Mouse (Mus musculus) ovary, adult 18-20 months (tissue): Measurements from ENCODE around the gene Insl3.
"Not testable (repeated sequence)": the region's sequence is repeated elsewhere in the genome, so short reads cannot be mapped to it uniquely, and the experiment has no call there.

Experiments used
- DNase-seq: peaks from one replicate; pipeline ENCODE4 v3.0.0; 2022; ENCODE audit warnings: low spot score, mixed read lengths

Gene Insl3

DNA sequence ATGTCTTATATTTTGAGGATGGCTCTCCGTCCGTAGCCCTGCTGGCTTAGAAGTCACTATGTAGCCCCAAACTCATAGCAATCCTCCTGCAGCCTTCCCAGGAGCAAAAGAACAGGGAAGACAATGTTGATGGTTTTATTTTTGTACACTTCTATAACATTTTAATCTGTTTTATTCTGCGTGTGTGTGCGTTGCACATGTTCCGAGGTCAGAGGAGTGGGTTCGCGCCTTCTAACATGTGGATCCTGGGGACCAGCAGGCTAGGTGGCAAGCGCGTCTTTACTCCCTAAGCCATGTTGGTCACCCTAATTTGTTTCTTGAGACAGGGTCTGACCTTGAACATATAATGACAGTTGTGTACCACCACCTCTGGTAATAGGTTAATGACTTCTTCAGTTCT, 12.2 kb upstream of the Insl3 start:
- no peak for DNase-seq

DNA sequence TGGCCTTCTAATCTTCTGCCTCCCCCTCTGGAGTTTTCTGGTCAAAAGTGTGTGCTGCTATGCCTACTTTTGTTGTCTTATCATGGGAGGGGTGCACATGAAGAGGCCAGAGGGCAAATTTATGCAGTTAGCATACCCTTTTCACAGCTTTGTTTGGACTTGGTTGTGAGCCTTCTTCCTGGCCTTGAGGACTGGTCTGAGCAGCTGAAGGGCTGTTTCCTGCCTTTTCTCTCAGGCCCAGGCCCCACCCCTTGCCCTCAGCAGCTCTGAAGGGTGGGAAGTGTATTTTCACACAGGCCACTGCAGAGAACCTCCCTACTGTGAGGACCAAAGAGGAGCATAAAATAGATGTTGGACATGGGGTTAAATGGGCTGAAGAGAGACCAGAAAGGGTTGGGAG, 11.5 kb upstream of the Insl3 start:
- no peak for DNase-seq

DNA sequence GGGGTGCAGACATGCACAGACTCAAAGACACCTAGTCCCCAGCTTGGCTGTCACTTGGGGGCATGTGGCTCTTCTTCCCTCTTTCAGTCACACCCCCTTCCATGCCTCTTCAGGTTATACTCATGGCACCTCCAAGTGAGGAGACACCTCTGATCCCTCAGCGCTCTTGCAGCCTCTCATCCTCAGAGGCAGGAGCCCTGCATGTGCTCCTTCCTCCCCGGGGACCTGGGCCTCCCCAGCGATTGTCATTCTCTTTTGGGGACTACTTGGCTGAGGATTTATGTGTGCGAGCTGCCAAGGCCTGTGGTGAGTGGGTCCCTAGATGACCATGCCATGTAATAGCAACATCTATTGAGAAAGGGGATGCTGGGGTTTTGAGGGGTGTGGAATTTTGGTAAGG, 10.8 kb upstream of the Insl3 start:
- no peak for DNase-seq

DNA sequence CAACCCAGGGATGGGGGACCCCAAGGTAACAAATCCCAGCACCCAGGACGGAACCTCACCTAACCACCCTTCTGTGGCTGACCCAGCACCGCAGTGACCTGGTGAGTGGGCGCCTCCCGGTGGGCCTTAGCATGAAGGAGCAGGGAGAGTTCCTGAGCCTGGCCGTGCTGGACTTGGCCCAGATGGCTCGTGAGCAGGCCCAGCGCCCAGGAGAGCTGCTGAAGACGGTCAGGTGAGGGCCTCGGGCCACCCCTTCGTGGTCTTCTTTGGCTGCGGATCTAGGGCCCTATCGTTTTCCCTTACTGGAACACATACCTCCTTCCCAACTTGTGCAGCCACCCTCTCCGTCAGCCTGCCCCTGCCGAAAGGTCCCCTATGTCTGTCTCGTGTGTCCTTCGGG, 9.9 kb upstream of the Insl3 start:
- no peak for DNase-seq

DNA sequence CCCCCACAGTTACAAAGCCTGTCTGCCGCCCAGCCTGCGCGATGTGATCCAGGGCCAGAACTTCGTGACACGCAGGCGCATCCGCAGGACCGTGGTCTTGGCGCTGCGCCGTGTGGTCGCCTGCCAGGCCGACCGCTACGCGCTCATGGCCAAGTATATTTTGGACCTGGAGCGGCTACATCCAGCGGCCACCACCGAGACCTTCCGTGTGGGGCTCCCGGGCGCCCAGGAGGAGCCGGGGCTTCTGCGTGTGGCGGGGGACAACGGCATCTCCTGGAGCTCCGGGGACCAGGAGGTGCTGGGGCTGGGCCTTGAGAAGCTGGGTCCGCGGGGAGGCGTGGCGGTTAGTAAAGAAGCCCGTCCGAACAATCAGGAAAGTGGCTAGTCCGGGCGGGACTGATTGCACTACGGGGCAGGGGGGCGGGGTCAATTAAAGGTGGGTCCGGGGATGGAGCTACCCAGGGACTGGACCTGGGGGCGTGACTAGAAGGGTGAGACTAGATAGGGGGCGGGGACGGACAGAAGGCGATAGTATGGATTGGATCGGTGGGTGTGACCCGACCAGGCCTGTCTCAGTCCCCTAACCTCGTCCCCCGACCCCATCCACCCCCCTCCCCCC, 9.4 kb upstream of the Insl3 start:
- no peak for DNase-seq

DNA sequence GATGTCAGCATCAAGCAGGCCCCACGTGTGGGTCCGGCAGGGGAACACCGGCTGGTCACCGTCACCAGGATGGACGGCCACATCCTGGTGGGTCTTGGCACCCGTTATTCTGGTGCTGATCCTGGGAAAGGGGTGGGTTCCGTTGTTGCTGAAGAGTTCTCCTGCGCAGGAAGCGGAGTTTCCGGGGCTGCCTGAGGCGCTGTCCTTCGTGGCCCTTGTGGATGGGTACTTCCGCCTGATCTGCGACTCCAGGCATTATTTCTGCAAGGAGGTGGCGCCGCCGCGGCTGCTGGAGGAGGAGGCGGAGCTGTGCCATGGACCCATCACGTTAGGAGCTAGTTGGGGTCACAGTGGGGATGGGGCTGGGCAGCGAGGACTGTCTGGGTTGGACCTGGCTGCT, 8.5 kb upstream of the Insl3 start:
- no peak for DNase-seq

DNA sequence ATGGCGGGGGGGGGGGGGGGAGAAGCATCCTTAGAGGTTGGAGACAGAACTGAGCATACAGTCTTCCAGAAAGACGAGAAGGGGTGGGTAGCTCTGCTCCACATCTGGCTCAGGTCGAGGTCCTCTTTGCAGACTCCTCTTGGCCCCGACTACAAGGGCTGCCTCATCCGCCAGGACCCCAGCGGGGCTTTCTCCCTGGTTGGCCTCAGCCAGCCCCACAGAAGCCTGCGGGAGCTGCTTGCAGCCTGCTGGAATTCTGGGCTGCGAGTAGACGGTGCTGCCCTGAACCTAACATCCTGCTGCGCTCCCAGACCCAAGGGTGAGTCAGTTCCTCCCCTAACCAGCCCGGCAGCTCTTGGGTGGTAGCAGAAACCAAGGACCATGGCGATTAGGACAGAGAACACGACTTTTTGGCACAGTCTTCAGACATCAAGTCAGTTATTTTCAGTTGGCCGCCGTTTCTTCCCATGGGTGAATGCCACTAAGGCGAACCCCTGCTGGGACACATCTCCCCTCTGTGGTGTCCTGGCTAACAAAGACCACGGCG, 7.6 kb upstream of the Insl3 start:
- no peak for DNase-seq

DNA sequence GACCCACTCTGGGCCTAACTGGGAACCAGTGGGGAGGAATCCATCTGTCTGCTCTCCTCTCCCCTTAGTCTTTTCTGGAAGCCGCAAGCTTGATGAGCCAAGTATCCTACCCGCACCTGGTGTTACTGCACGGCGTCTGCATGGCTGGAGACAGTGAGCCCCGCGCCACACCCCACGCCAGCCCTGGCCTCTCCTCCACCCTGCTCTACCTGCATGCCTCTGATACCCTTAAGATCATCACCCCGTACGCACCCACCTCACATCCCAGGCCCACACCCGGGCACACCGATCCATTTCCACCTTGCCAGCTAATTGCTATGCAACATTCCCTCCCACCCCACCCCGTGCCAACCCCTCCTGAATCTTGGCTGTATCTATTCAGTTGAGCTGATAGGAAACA, 6.2 kb upstream of the Insl3 start:
- no peak for DNase-seq

DNA sequence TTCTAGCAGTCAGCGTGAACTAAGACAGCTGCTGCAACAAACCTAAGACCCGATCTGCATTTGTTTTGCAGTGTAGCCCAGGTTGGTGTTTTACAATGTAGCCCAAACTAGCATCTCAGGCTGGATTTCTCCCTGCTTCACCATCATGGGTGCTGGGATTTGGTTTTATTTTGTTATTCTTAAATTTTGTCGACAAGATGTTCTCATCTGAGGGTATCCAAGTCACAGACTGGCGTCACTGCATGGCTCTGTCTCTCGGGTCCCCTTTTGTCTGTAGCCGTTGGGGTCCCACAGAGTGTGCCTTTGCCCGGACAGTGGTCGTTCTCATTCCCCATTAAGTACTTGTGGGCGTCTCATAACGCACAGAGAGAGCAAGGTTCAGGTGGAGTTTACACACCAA, 4.3 kb upstream of the Insl3 start:
- no peak for DNase-seq

DNA sequence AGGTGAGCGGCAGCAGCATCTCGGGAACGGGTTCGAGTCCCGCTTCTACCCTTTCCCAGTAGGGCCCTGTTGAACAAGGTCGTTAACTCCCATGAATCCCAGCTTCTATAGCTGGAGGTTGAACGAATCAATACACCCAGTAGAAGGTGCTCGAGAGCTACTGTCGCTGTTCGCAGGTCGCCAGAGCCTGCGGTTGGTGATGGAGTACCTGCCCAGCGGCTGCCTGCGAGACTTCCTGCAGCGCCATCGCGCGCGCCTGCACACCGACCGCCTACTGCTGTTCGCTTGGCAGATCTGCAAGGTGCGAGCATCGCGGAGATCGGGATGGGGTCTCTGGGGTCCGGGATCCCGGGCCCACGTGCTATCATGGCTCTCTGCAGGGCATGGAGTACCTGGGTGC, 3.4 kb upstream of the Insl3 start:
- no peak for DNase-seq

DNA sequence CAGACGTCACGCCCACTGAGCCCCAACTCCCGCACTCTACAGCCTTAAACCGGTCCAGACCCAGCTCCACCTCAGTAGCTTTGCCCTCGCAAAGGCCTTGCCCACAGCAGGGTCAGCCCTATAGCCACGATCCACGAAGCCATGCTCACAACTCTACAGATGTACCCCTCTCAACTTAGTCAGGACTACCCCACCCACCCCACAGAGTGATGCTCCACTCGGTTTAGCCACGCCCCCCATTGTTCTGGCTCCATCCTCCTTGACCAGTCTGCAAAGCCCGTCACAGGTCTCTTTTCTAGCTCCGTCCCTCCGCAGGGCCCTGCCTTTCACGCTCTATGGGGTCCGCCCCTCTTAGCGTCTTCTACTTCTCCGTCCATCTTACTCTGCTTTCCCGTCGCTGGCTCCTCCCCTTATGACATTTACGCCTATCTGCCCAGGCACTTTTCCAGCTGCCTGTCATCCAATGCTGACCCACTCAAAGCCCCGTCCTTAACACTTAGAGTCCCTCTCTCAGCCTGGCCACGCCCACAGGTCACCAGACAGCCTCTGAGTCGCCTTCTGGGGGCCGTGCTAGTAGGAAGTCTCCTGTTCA, 2.8 kb upstream of the Insl3 start:
- no peak for DNase-seq

DNA sequence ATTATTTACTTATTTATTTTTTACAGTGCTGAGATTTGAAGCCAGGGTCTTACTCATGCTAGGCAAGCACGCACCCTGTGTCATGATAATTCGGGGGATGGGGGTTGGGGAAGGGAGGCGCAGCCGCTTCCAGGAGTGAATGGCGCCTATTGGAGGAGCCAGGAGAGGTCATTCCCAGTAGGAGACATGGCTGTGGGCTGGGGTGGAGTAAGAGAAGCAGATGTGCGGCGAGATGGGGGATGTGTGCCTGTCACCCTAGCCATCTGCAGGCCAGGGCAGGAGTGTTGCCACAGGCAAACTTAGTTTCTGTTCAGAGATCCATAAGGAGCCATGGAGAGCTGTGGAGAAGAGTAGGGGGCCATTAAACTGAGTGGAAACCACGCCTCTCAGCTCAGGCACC, 1.4 kb upstream of the Insl3 start:
- no peak for DNase-seq

DNA sequence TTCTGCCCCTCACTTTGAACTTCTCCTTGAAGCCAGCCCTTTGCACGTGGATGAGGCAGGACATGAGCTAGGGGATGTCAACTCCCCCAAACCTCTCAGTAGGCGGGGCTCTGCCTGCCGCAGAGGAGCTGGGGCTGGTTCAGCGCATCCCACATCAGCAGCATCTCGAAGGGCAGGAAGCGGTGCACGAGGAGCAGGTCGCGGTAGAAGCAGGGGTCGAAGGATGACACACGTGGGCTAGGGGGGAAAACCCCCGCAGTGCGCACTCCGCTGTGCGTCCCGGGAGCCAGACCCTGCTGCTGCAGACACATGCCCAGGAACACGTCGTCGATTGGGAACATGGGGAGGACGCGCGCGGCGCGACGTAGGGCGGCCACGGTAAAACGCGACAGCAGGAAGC, 3.5 kb downstream of the Insl3 start:
- DNase-seq: no peak

DNA sequence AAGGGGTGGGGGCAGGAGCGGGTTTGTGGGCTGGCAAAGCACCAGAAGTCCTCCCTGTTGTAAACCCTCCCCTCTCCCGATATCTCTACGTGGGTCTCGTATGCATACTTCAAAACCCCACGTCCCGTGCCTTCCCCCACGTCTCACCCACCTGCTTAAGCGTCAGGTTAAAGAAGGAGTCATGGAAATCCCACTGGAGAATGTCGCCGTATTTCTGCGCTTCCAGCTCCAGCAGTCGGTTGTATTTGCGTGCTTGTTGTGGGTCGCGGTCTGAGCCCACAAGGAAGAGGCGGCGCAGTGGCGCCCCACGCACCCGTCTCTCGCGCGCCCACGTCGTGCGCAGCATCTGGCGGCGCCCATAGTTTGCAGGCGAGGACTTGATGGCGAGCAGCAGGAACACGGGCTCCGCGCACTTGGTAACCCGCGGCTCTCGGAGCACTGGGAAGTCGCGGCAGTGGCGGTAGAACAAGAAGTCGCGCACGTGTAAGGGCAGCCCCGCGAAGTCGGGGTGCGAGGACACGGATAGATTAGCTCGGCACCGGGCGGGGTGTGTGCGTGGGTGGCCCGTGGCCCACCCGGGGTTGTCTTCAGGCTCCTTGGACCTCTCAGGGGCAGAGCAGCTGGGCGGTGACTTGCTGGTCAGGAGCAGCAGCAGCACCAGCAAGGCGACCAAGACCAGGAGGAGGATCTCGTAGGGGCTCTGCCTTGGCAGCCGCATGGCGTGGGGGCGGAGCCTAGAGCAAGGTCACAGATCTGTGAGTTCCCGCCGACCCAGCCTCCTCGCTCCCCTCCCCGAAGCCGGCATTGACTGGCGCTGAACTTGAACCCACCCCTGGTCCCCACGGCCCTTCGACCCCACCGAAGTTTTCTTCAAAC, 4.4 kb downstream of the Insl3 start:
- DNase-seq: no peak

DNA sequence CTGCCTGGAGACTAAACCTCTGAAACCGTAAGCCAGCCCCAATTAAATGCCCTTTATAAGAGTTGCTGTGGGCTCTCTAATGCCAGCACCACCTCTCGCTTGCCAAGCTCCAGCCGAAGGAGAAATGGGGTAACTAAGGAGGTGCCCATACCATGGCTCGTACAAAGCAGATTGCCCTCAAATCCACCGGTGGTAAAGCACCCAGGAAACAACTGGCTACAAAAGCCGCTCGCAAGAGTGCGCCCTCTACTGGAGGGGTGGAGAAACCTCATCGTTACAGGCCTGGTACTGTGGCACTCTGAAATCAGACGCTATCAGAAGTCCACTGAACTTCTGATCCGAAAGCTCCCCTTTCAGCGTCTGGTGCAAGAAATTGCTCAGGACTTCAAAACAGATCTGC, 6.4 kb downstream of the Insl3 start:
- not testable (repeated sequence) for DNase-seq

DNA sequence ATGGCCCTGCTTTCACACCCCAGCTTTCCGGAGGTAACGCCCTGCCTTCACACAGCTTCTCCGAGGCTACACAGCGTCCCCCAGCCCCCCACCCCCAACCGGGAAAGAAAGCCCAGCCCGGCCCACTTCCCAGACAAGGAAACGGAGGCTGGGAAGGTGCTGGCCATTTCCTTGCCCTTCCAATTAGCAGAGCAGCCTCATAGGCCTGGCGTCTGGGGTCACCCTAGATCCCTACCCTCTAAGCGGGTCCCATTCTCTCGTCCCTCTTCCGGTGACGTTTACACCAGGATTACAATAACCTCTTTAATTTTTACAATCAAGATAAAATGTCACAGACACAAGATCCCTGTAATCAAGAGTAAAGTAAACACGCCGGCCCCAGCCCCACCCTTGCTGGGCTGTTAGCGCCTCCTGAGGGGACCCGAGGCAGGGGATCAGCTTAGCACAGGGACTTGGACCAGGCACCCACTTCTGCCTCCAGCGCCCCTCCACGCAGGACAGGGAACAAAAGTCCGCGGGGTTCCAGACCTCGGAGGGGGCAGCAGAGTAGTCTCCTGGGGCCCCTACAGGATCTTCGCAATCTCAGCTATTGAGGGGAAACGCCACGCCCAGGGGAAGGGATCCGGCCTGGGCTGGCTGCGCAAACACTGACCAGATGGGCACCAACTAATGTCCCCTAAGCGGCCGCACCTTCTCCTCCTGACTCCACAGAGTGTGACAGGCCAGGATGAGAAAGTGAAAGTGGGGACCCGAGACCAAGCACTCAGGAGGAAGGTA, 11.7 kb downstream of the Insl3 start:
- no peak for DNase-seq

DNA sequence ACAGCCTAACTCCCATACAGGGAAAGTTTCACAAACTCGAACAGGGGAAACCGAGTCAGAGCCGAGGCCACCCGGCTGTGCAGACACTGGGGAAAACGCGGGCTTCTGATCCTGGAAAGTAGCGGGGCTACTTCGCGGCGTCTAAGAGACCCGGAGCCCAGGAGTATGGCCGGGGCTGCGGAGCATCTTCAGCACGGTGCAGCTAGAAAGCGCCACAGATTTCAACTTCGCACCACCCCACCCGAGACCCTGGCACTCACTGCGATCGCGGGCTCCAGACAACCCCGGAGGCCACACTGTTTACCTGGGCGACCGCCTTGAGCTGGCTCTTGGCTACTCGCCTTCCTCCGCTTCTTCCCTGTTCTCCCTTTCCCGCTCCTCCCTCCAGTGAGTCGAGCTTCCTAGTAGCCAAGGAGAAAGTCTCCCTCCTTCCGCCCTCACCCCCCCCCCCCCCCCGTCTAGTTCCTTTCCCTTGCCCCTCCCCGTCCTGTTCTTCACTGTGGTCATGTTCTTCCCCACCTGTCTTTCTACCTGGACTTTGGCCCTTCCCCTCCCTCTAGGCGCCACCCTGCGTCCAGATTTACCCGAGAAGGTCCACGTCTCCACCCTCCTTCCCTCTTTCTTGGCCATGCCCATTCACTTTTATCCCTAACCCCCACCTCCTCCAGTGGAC, 12.5 kb downstream of the Insl3 start, which contains the start of gene B3gnt3:
Gene B3gnt3, minus strand, starts transcription at position 376 of the 673 bp plus-strand sequence.
- no peak for DNase-seq

DNA sequence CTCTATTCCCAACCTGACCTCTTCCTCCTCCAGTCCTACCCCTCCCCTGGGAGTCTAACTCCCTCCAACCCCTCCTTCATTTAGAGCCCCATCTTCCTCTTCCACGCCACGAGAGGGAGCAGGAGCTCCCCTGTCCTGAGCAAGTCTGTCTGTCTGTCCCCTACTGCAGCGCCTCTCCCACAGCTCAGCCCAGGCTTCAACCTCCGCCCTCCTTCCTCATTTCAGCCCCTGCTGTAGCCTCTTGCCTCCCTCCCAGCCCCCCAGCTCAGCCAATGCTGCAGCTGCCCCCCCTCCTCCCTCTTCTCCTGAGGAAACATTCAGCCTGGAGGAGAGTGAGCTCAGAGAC, 13.0 kb downstream of the Insl3 start:
- no peak for DNase-seq

DNA sequence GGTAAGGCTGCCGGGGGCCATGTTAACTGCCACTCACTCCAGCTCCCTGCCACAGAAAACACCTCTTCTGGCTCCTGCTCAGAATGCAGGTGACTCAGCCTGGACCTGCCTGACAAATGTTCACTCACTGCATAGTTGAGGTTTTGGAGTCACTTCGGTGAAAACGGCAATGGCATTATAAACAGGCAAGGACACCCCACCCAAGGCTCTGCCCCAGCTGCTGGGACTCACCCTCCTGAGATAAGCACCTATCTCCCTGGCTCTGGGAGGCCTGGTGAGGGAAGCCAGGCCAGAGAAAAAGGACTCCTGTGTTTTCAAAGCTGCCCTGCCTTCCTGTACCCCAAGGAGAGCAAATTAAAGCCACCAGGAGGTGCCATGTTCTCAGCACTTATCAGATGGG, 13.9 kb downstream of the Insl3 start:
- DNase-seq: no peak

DNA sequence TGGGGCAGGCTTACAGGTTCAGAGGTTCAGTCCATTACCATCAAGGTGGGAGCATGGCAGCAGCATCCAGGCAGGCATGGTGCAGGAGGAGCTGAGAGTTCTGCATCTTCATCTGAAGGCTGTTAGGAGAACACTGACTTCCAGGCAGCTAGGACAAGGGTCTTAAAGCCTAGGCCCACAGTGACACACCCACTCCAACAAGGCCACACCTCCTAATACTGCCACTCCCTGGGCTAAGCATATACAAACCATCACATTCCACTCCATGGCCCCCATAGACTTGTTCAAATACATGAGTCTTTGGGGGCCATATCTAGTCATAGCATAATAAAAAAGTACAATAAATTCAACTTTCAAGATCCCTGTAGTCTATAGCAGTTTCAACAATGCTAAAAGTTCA, 14.4 kb downstream of the Insl3 start:
- not testable (repeated sequence) for DNase-seq

DNA sequence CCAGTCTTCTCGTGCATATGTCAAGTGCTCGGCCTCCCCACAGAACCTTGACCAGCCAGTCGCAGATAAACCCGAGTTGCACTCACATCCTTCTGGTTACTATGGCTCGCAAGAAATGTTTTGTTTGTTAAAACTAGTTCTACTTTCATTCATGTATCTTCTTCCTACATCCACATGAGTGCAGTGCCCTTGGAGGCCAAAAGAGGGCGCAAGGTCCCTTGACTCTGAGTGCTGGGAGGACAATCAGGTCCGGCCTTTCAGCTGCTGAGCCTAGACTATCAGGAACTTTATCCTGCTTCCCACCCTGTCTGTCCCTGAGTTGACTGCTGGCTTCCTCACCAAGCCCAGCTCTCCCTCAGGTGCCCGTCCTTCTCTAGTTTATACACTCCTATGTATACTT, 18.9 kb downstream of the Insl3 start:
- no peak for DNase-seq
